Mouse (Mus musculus) heart, embryonic 11.5 days (tissue): ENCODE results near the gene H2-DMb2. TPM values are rescaled to one million over a fixed set of nuclear protein-coding genes. Genes with fewer than 3 reads are reported as not detected.

ENCODE experiments used
- ATAC-seq: fragments of 200-750 bp; cut with Nextera tagmentation; replicated peaks from 2 replicates; pipeline ENCODE4 v1.8.0; 2017; ENCODE audit warnings: moderate library complexity; ENCODE audit not compliant: insufficient number of reproducible peaks, low FRiP score, low TSS enrichment
- H3K27ac ChIP-seq: fragments of 300-500 bp; sonication (generic); 2 replicates; pipeline ENCODE4 v1.5.1; 2014; ENCODE audit warnings: mild to moderate bottlenecking, low read depth, low read length
- H3K27me3 ChIP-seq: fragments of 300-500 bp; sonication (generic); 2 replicates; pipeline ENCODE4 v1.6.1; 2014; ENCODE audit warnings: mild to moderate bottlenecking, low read length, mixed read lengths; ENCODE audit not compliant: control insufficient read depth, insufficient read depth
- H3K36me3 ChIP-seq: fragments of 300-500 bp; sonication (generic); 2 replicates; pipeline ENCODE4 v1.6.1; 2014; ENCODE audit warnings: mild to moderate bottlenecking, low read length, moderate library complexity, mixed read lengths; ENCODE audit not compliant: control insufficient read depth, insufficient read depth
- H3K4me1 ChIP-seq: fragments of 300-500 bp; sonication (generic); 2 replicates; pipeline ENCODE4 v1.6.1; 2014; ENCODE audit warnings: low read length; ENCODE audit not compliant: control insufficient read depth, insufficient read depth
- H3K4me2 ChIP-seq: fragments of 300-500 bp; sonication (generic); 2 replicates; pipeline ENCODE4 v1.6.1; 2014; ENCODE audit warnings: mild to moderate bottlenecking, moderate library complexity
- H3K4me3 ChIP-seq: fragments of 300-500 bp; sonication (generic); 2 replicates; pipeline ENCODE4 v1.5.1; 2014; ENCODE audit warnings: low read depth, low read length
- H3K9ac ChIP-seq: fragments of 300-500 bp; sonication (generic); 2 replicates; pipeline ENCODE4 v1.6.1; 2014; ENCODE audit warnings: mild to moderate bottlenecking, low read depth, low read length, moderate library complexity
- H3K9me3 ChIP-seq: fragments of 300-500 bp; sonication (generic); replicated peaks from 2 replicates; pipeline ENCODE4 v1.6.1; 2016; ENCODE audit warnings: low read length; ENCODE audit not compliant: control insufficient read depth
- WGBS: fragments of 180-500 bp; shearing (Covaris S2); extraction: QIAGEN DNeasy Blood & Tissue Kit; methylation state at CpG from one replicate; pipeline ENCODE4 v1.1.7; 2014; ENCODE audit not compliant: insufficient replicate concordance; 5-methylcytosine and 5-hydroxymethylcytosine counted together
- polyA plus RNA-seq: library from polyadenylated mRNA; unstranded; fragments of >200 nt; fragmentation: Nextera tagmentation; extraction: Ambion mirVana; gene quantifications from 2 replicates; pipeline ENCODE4 v1.2.1, GENCODE M21; 2014

Gene H2-DMb2
- polyA plus RNA-seq, 1 experiment from 2014 or later, result not detected

- 22% methylated on average over 6 of the region's 6 CpGs for WGBS
- H3K36me3 ChIP-seq, result no peaks in the 10 kb centered on the region
- no peak overlapping the region for H3K4me3 ChIP-seq
- no peak overlapping the region for H3K4me2 ChIP-seq
- H3K4me1 ChIP-seq, result peaks cover 11% of the 10 kb centered on the region
- H3K27ac ChIP-seq, result no peak overlapping the region
- H3K27me3 ChIP-seq, result peaks cover 2% of the 10 kb centered on the region; the same call in 1 of the 2 replicates
- H3K9me3 ChIP-seq, result no peaks in the 10 kb centered on the region
- no peak overlapping the region for H3K9ac ChIP-seq
- ATAC-seq, result no peak
These were observed 15.6 kb upstream of the H2-DMb2 start for GRCm38 (mm10) chr17:34127475-34127874.

GRCm38 (mm10) chr17:34128264-34128937 lies 14.7 kb upstream of the H2-DMb2 start:
- ATAC-seq, result no peak
- Histone ChIP-seq H3K4me1 (peaks cover 11% of the 10 kb centered on the region), H3K27me3 (peaks cover 2% of the 10 kb centered on the region; the same call in 1 of the 2 replicates), H3K9me3 (no peaks in the 10 kb centered on the region), H3K4me3 (no peak overlapping the region), H3K27ac (no peak overlapping the region), H3K9ac (no peak overlapping the region), H3K4me2 (peak overlapping the region; percentile 19; the same call in 1 of the 2 replicates), H3K36me3 (no peaks in the 10 kb centered on the region)
- WGBS, result 22% methylated on average over 13 of the region's 13 CpGs

GRCm38 (mm10) chr17:34128944-34129791 lies 13.9 kb upstream of the H2-DMb2 start:
- Histone ChIP-seq H3K9ac (no peak overlapping the region), H3K4me3 (peak overlapping the region; percentile 8; the same call in 1 of the 2 replicates), H3K4me1 (peaks cover 4% of the 10 kb centered on the region), H3K4me2 (peak overlapping the region; percentile 19), H3K36me3 (no peaks in the 10 kb centered on the region), H3K27ac (no peak overlapping the region), H3K9me3 (no peaks in the 10 kb centered on the region), H3K27me3 (peaks cover 2% of the 10 kb centered on the region; the same call in 1 of the 2 replicates)
- WGBS, result 18% methylated on average over 18 of the region's 18 CpGs
- ATAC-seq, result no peak

DNA sequence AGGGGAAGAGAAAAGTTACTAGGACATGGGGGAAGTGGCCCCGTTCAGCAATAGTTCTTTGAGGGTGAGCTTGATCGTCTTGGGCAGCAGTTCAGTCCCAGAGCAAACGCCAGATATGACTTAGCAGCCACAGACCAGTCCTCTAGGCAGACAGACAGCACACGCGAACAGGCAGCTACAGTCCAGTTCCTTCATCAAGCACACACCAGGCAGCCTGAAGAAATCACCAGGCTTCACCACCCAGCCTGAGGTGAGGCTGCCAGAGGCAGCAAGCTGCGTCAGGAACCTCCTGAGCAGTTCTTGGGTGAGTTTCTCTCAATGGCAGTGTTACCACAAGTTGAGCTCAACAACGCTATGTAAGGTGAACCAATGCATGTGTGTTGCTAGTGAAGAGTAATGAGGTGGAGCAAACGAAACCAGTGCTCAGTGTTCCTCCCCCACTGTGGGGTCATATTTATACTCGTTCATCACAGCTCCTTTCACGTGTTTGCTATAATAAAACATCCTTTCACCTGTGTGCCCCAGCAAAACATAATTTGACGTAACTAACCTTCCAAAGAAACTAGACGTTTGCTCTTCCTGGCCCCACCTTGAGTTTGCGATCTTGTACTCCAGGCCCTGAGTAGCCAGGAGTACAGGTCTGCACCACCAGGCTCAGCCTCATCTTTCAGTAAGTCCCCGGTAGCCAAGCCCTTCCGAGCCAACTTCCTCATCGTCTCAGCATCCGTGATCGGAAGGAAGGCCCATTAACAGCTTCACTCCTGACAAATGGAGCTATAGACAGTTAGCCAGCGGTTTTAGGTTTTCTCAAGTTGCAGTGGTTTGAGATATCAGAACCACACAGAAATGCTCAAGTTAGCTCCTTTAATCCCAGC lies 12.8 kb upstream of the H2-DMb2 start:
- no peak overlapping the region for H3K4me3 ChIP-seq
- H3K9me3 ChIP-seq, result no peaks in the 10 kb centered on the region
- H3K9ac ChIP-seq, result no peak overlapping the region
- H3K27me3 ChIP-seq, result peaks cover 2% of the 10 kb centered on the region; the same call in 1 of the 2 replicates
- no peak overlapping the region for H3K4me2 ChIP-seq
- 78% methylated on average over 19 of the region's 19 CpGs for WGBS
- H3K4me1 ChIP-seq, result peaks cover 4% of the 10 kb centered on the region
- no peak for ATAC-seq
- H3K36me3 ChIP-seq, result no peaks in the 10 kb centered on the region
- H3K27ac ChIP-seq, result no peak overlapping the region

- no peak overlapping the region for H3K4me2 ChIP-seq
- no peaks in the 10 kb centered on the region for H3K9me3 ChIP-seq
- no peak overlapping the region for H3K27ac ChIP-seq
- no peak overlapping the region for H3K4me3 ChIP-seq
- ATAC-seq, result no peak
- no peak overlapping the region for H3K9ac ChIP-seq
- H3K4me1 ChIP-seq, result peaks cover 7% of the 10 kb centered on the region; the same call in 1 of the 2 replicates
- 78% methylated on average over 7 of the region's 7 CpGs for WGBS
- peaks cover 10% of the 10 kb centered on the region for H3K27me3 ChIP-seq
- no peaks in the 10 kb centered on the region for H3K36me3 ChIP-seq
These were observed 11.2 kb upstream of the H2-DMb2 start for GRCm38 (mm10) chr17:34131911-34132310.

DNA sequence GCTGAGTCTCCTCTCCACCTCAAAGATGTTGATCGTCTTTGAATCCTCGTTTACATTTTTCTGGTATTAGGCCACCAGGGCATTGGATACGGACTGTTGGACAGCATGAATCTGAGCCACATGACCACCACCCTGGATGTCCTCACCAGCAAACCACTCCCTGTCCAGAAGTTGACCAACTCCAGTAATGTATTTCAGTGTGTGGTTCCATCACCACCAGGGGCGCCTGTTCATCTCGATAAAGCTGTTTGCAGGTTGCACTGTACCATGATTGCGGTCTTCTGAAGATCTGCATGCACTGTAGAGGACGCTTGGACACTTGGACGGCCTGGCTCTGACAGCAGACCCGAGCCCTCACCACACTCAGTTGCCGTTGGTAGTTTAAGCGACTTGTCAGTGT lies 9.8 kb upstream of the H2-DMb2 start:
- ATAC-seq, result no peak
- 75% methylated on average over 11 of the region's 11 CpGs for WGBS
- Histone ChIP-seq H3K4me1 (0 out of 2 replicates have a peak, but pooled peaks cover 3% of the 10 kb centered on the region), H3K9ac (no peak overlapping the region), H3K27ac (no peak overlapping the region), H3K36me3 (no peaks in the 10 kb centered on the region), H3K4me3 (no peak overlapping the region), H3K4me2 (no peak overlapping the region), H3K9me3 (no peaks in the 10 kb centered on the region), H3K27me3 (peaks cover 24% of the 10 kb centered on the region)

- no peaks in the 10 kb centered on the region for H3K9me3 ChIP-seq
These were observed 8.7 kb upstream of the H2-DMb2 start for GRCm38 (mm10) chr17:34134451-34134850.

More at GRCm38 (mm10) chr17:34134451-34134850, 8.7 kb upstream of the H2-DMb2 start:
- Histone ChIP-seq H3K27me3 (peaks cover 33% of the 10 kb centered on the region), H3K36me3 (no peaks in the 10 kb centered on the region), H3K4me1 (0 out of 2 replicates have a peak, but pooled peaks cover 3% of the 10 kb centered on the region), H3K27ac (no peak overlapping the region), H3K9ac (no peak overlapping the region), H3K4me3 (no peak overlapping the region), H3K4me2 (no peak overlapping the region)
- ATAC-seq, result no peak
- 79% methylated on average over 3 of the region's 3 CpGs for WGBS
